ENCODE assay signal across 8 mouse cellular contexts in the genomic region with DNA sequence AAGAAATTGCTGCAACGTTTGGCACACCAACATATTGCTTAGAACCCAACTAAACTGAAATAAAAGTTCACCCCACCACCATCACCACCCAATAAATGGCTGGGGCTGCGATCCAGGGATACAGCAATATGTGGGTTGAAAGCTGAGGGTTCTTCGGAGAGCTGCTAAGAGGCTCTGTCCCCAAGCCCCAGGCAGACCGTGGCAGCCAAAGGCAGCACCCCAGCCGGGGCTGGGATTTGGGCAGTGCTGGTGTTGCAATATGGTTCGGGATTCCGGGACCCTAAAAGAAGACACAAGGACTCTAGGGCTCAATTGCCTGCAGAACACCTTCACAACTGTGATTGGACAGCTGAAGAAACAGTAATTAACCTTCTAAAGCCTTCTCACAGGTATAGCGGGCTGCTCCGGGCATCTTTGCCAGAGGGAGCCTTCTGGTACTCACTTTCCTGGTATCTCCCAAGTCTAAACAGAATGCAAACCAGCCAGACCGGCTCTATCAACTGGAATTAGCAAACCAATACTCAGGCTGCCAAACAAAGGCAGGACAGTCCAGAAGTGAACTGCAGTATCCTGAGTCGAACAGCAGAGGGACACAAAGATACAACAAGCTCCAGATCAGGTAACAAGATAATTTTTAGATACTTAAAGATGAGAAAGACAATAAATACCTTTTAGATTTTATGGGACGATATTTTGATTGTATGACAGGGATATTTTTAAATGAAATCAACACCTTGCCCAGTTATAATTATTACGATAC.
DNase-seq lines count a peak whose midpoint lies in the region; ATAC-seq and TF ChIP-seq lines count a peak whose summit lies in the region.

No protein-coding gene starts in this region.

- H3K4me1 ChIP-seq in kidney, embryonic 16.5 days (ENCODE audit: insufficient read depth, low read length), result no peaks in the 10 kb centered on the region
- peaks cover 2% of the 10 kb centered on the region for H3K4me1 ChIP-seq in ES-Bruce4 (ENCODE audit: control insufficient read depth, insufficient read depth, low read length)
- H3K4me1 ChIP-seq in forebrain, embryonic 15.5 days, result no peaks in the 10 kb centered on the region
- H3K4me1 ChIP-seq in midbrain, embryonic 13.5 days (replicated peaks), result no peaks in the 10 kb centered on the region

- DNase-seq in kidney, adult 11 months, result peak; percentile 6
- peak; percentile 3 for DNase-seq in cerebellum, adult 11-12 months
- DNase-seq in kidney, postnatal 36 days, result peak; percentile 26 to 65

- H3K36me3 ChIP-seq in kidney, embryonic 16.5 days (ENCODE audit: insufficient read depth, low read length), result no peaks in the 10 kb centered on the region
- no peaks in the 10 kb centered on the region for H3K36me3 ChIP-seq in ES-Bruce4 (ENCODE audit: control insufficient read depth, insufficient read depth, low read length, poor library complexity, severe bottlenecking)
- H3K36me3 ChIP-seq in forebrain, embryonic 15.5 days, result no peaks in the 10 kb centered on the region
- no peaks in the 10 kb centered on the region for H3K36me3 ChIP-seq in midbrain, embryonic 13.5 days

- no peak overlapping the region for H3K4me3 ChIP-seq in kidney, embryonic 16.5 days (ENCODE audit: low read length)
- H3K4me3 ChIP-seq in ES-Bruce4 (ENCODE audit: low read depth, low read length), result peak overlapping the region; percentile 42
- H3K4me3 ChIP-seq in forebrain, embryonic 15.5 days, result no peak overlapping the region
- H3K4me3 ChIP-seq in midbrain, embryonic 13.5 days (replicated peaks), result no peak overlapping the region

- 0 out of 2 replicates have a peak, but pooled peaks have one; percentile 42 for TF ChIP-seq EP300 in ES-Bruce4 (IDR thresholded peaks at IDR 0.05; ENCODE audit: insufficient read depth, low read depth, low read length)

- TF ChIP-seq POLR2A in ES-Bruce4 (IDR thresholded peaks at IDR 0.05; ENCODE audit: insufficient read depth, low read length), result no peak

- no peak for ATAC-seq in kidney, embryonic 16.5 days (ENCODE audit: low FRiP score, low TSS enrichment)
- 0 out of 2 replicates have a peak, but pooled peaks have one; percentile 38 for ATAC-seq in forebrain, embryonic 15.5 days (replicated peaks)
- ATAC-seq in midbrain, embryonic 13.5 days, result peak; percentile 68; the same call in 1 of the 2 replicates
- ATAC-seq in monocyte, adult 5-6 weeks (replicated peaks; ENCODE audit: insufficient number of reproducible peaks, low FRiP score, low TSS enrichment, poor library complexity, severe bottlenecking), result no peak

- H3K9me3 ChIP-seq in kidney, embryonic 16.5 days (ENCODE audit: low read length), result no peaks in the 10 kb centered on the region
- peaks cover 2% of the 10 kb centered on the region for H3K9me3 ChIP-seq in ES-Bruce4 (replicated peaks; ENCODE audit: control insufficient read depth, insufficient read depth, low read length, poor library complexity, severe bottlenecking)
- H3K9me3 ChIP-seq in forebrain, embryonic 15.5 days, result no peaks in the 10 kb centered on the region
- H3K9me3 ChIP-seq in midbrain, embryonic 13.5 days, result no peaks in the 10 kb centered on the region

- H3K27ac ChIP-seq in kidney, embryonic 16.5 days (ENCODE audit: low read length), result no peak overlapping the region
- peak overlapping the region; percentile 78 for H3K27ac ChIP-seq in ES-Bruce4 (ENCODE audit: insufficient read depth, low read length)
- H3K27ac ChIP-seq in forebrain, embryonic 15.5 days (replicated peaks), result no peak overlapping the region
- H3K27ac ChIP-seq in midbrain, embryonic 13.5 days, result no peak overlapping the region; the same call in 1 of the 2 replicates

- no peaks in the 10 kb centered on the region for H3K27me3 ChIP-seq in kidney, embryonic 16.5 days (ENCODE audit: insufficient read depth, low read length)
- H3K27me3 ChIP-seq in ES-Bruce4 (ENCODE audit: control insufficient read depth, insufficient read depth, low read length, poor library complexity, severe bottlenecking), result no peaks in the 10 kb centered on the region
- H3K27me3 ChIP-seq in forebrain, embryonic 15.5 days, result no peaks in the 10 kb centered on the region
- H3K27me3 ChIP-seq in midbrain, embryonic 13.5 days, result no peaks in the 10 kb centered on the region

- TF ChIP-seq CTCF in ES-Bruce4 (IDR thresholded peaks at IDR 0.05; ENCODE audit: low read depth, low read length), result no peak

- H3K9ac ChIP-seq in kidney, embryonic 16.5 days (replicated peaks; ENCODE audit: low read length), result no peak overlapping the region
- H3K9ac ChIP-seq in ES-Bruce4 (ENCODE audit: low read depth, poor library complexity, severe bottlenecking), result peak overlapping the region; percentile 29; the same call in 1 of the 2 replicates
- no peak overlapping the region for H3K9ac ChIP-seq in forebrain, embryonic 15.5 days (replicated peaks)
- no peak overlapping the region for H3K9ac ChIP-seq in midbrain, embryonic 13.5 days (replicated peaks)

- WGBS in kidney, embryonic 16.5 days, result 47% methylated on average over 13 of the region's 13 CpGs
- WGBS in forebrain, embryonic 15.5 days, result 53% methylated on average over 13 of the region's 13 CpGs
- 53% methylated on average over 13 of the region's 13 CpGs for whole genome bisulfite sequencing in midbrain, embryonic 13.5 days

- no peak overlapping the region for H3K4me2 ChIP-seq in kidney, embryonic 16.5 days (replicated peaks; ENCODE audit: low read depth, low read length)
- H3K4me2 ChIP-seq in forebrain, embryonic 15.5 days (replicated peaks), result no peak overlapping the region
- H3K4me2 ChIP-seq in midbrain, embryonic 13.5 days (replicated peaks), result no peak overlapping the region; the same call in 1 of the 2 replicates

Comparison
In these comparisons a context has a peak if more than half of its experiments do, and no peak if none do; other contexts are left out.
1. ATAC-seq: peak in forebrain, embryonic 15.5 days (single experiment) and midbrain, embryonic 13.5 days (single experiment); none in kidney, embryonic 16.5 days (single experiment) and monocyte, adult 5-6 weeks (single experiment).
2. Peak in every context shown above with its lines, with median percentiles within 50 percentile points of each other: DNase-seq.